10 mouse cellular contexts compared by ENCODE assay signal in genomic region chrX:98618865-98619264, GRCm38 (mm10).
DNase-seq lines count a peak whose midpoint lies in the region; ATAC-seq lines count a peak whose summit lies in the region.
"Had no signal": no experiment of that assay in that cellular context is flagged by ENCODE, and none has a peak within 500 bp of the region (broad histone marks: within the 10 kb centered on the region; RNA-seq: fewer than 3 reads in every experiment).

No protein-coding gene starts in this region.

- no peak overlapping the region for H3K4me2 ChIP-seq in heart, embryonic 12.5 days
- H3K4me2 ChIP-seq: hindbrain, embryonic 15.5 days; neural tube, embryonic 12.5 days had no signal

- peak; percentile 8 to 59 for DNase-seq in heart, adult 18-20 months
- peak; percentile 13 for DNase-seq in urinary bladder, postnatal 14 days (ENCODE audit: low spot score)
- no peak for DNase-seq in urinary bladder, postnatal 10 days (ENCODE audit: low spot score)
- peak; percentile 66 to 74 for DNase-seq in cerebellum, postnatal 10 days
- DNase-seq in large intestine, adult 2 months (ENCODE audit: low read depth, low spot score) = peak; percentile 1
- DNase-seq in retina, adult 2 months (ENCODE audit: low read depth, low spot score) = peak; percentile 6
- no peak for DNase-seq in spleen, postnatal 4 days (ENCODE audit: low spot score in 2 of 2)

- H3K9ac ChIP-seq in heart, embryonic 12.5 days = no peak overlapping the region
- H3K9ac ChIP-seq: hindbrain, embryonic 15.5 days; neural tube, embryonic 12.5 days had no signal

- H3K27ac ChIP-seq in heart, embryonic 12.5 days (ENCODE audit: poor library complexity, severe bottlenecking) = no peak overlapping the region
- H3K27ac ChIP-seq: hindbrain, embryonic 15.5 days; neural tube, embryonic 12.5 days had no signal

- no peak overlapping the region for H3K4me3 ChIP-seq in heart, embryonic 12.5 days
- H3K4me3 ChIP-seq: hindbrain, embryonic 15.5 days; neural tube, embryonic 12.5 days had no signal

- 6% methylated on average over 2 of the region's 2 CpGs for WGBS in heart, embryonic 12.5 days
- 2% methylated on average over 2 of the region's 2 CpGs for WGBS in large intestine, adult 2 months

- H3K36me3 ChIP-seq in heart, embryonic 12.5 days = no peaks in the 10 kb centered on the region
- H3K36me3 ChIP-seq: hindbrain, embryonic 15.5 days; neural tube, embryonic 12.5 days had no signal

- no peaks in the 10 kb centered on the region for H3K27me3 ChIP-seq in heart, embryonic 12.5 days (replicated peaks)
- H3K27me3 ChIP-seq: hindbrain, embryonic 15.5 days; neural tube, embryonic 12.5 days had no signal

- H3K9me3 ChIP-seq in heart, embryonic 12.5 days (replicated peaks) = no peaks in the 10 kb centered on the region
- H3K9me3 ChIP-seq: hindbrain, embryonic 15.5 days; neural tube, embryonic 12.5 days had no signal

- no peak for ATAC-seq in heart, embryonic 12.5 days (ENCODE audit: insufficient number of reproducible peaks, low FRiP score)

- H3K4me1 ChIP-seq in heart, embryonic 12.5 days (replicated peaks) = no peaks in the 10 kb centered on the region
- H3K4me1 ChIP-seq: hindbrain, embryonic 15.5 days; neural tube, embryonic 12.5 days had no signal

Comparison
In these comparisons a context has a peak if more than half of its experiments do, and no peak if none do; other contexts are left out.
1. DNase-seq: peak in heart, adult 18-20 months (2 of 2), urinary bladder, postnatal 14 days (single experiment), cerebellum, postnatal 10 days (2 of 2), large intestine, adult 2 months (single experiment) and retina, adult 2 months (single experiment); none in urinary bladder, postnatal 10 days (single experiment) and spleen, postnatal 4 days (0 of 2).